Mouse (Mus musculus) limb, embryonic 14.5 days (tissue): Measurements from ENCODE around the gene Eya3. TPM values are rescaled to one million over a fixed set of nuclear protein-coding genes. Genes with fewer than 3 reads are reported as not detected.
"Not testable (repeated sequence)": the region's sequence is repeated elsewhere in the genome, so short reads cannot be mapped to it uniquely, and the experiment has no call there.

Source experiments
- ATAC-seq: fragments of 200-750 bp; cut with Nextera tagmentation; 2 replicates; pipeline ENCODE4 v1.8.0; 2017; ENCODE audit warnings: low read depth, moderate number of reproducible peaks, moderate TSS enrichment; ENCODE audit not compliant: low FRiP score
- DNase-seq: peaks from one replicate; pipeline ENCODE4 v3.0.0-alpha.2; 2015; ENCODE audit warnings: low spot score
- H3K27ac ChIP-seq: fragments of 300-500 bp; sonication (generic); replicated peaks from 2 replicates; pipeline ENCODE4 v1.5.1; 2014; ENCODE audit warnings: low read depth, mild to moderate bottlenecking, low read length, moderate library complexity, mixed read lengths
- H3K27me3 ChIP-seq: fragments of 300-500 bp; sonication (generic); 2 replicates; pipeline ENCODE4 v1.6.1; 2014; ENCODE audit warnings: low read length, mixed read lengths; ENCODE audit not compliant: control insufficient read depth, insufficient read depth
- H3K36me3 ChIP-seq: fragments of 300-500 bp; sonication (generic); 2 replicates; pipeline ENCODE4 v1.6.1; 2014; ENCODE audit warnings: mild to moderate bottlenecking, low read length, moderate library complexity, mixed read lengths; ENCODE audit not compliant: control insufficient read depth, insufficient read depth
- H3K4me1 ChIP-seq: fragments of 300-500 bp; sonication (generic); 2 replicates; pipeline ENCODE4 v1.6.1; 2014; ENCODE audit warnings: antibody characterized with exemption, low read length, mixed read lengths; ENCODE audit not compliant: control insufficient read depth, insufficient read depth
- H3K4me2 ChIP-seq: fragments of 300-500 bp; sonication (generic); replicated peaks from 2 replicates; pipeline ENCODE4 v1.6.1; 2014; ENCODE audit warnings: low read depth, mild to moderate bottlenecking, low read length, moderate library complexity; ENCODE audit not compliant: severe bottlenecking
- H3K4me3 ChIP-seq: fragments of 300-500 bp; sonication (generic); replicated peaks from 2 replicates; pipeline ENCODE4 v1.5.1; 2014; ENCODE audit warnings: low read length
- H3K9ac ChIP-seq: fragments of 300-500 bp; sonication (generic); 2 replicates; pipeline ENCODE4 v1.6.1; 2014; ENCODE audit warnings: mild to moderate bottlenecking, low read depth, low read length, moderate library complexity; ENCODE audit not compliant: severe bottlenecking
- H3K9me3 ChIP-seq: fragments of 300-500 bp; sonication (generic); 2 replicates; pipeline ENCODE4 v1.6.1; 2016; ENCODE audit warnings: low read length; ENCODE audit not compliant: control insufficient read depth
- POLR2A ChIP-seq: fragments of 200-500 bp; IDR thresholded peaks from 2 replicates; pipeline ENCODE4 v1.8.0; 2012; ENCODE audit warnings: inconsistent platforms, mild to moderate bottlenecking, moderate library complexity, borderline replicate concordance; ENCODE audit not compliant: insufficient read depth, insufficient read length; ENCODE audit errors: extremely low read depth
- WGBS: fragments of 180-500 bp; shearing (Covaris S2); extraction: QIAGEN DNeasy Blood & Tissue Kit; methylation state at CpG from one replicate; pipeline ENCODE4 v1.1.7; 2014; 5-methylcytosine and 5-hydroxymethylcytosine counted together
- polyA plus RNA-seq, 2 experiments: library from polyadenylated mRNA; depleted of rRNA in 1 of 2; stranded (reverse) in 1 of 2; unstranded in 1 of 2; fragments of >200 nt; fragmentation: Nextera tagmentation in 1 of 2; extraction: Ambion mirVana in 1 of 2; gene quantifications; 2 replicates each; pipeline versions ENCODE4 v1.2.1 to v1.2.3; 2012 to 2014

Gene Eya3
- polyA plus RNA-seq, 2 experiments = 24.3 to 42.0 TPM

GRCm38 (mm10) chr4:132735894-132736293, 97.1 kb downstream of the Eya3 start:
- Histone ChIP-seq H3K9ac (no peak overlapping the region), H3K9me3 (no peaks in the 10 kb centered on the region), H3K4me1 (peaks cover 6% of the 10 kb centered on the region; the same call in 1 of the 2 replicates), H3K4me2 (no peak overlapping the region), H3K27ac (no peak overlapping the region), H3K4me3 (no peak overlapping the region), H3K36me3 (no peaks in the 10 kb centered on the region), H3K27me3 (no peaks in the 10 kb centered on the region)
- WGBS = 58% methylated on average over 3 of the region's 3 CpGs
- no peak for ATAC-seq
- no peak for DNase-seq
- no peak for TF ChIP-seq POLR2A

GRCm38 (mm10) chr4:132737154-132737553, 98.4 kb downstream of the Eya3 start:
- H3K27me3 ChIP-seq, H3K36me3 ChIP-seq, H3K4me3 ChIP-seq, DNase-seq, H3K27ac ChIP-seq, H3K4me1 ChIP-seq, H3K9me3 ChIP-seq, ATAC-seq, H3K9ac ChIP-seq, H3K4me2 ChIP-seq: not testable (repeated sequence)
- WGBS = 94% methylated on average over 9 of the region's 9 CpGs

- ATAC-seq = no peak
- no peaks in the 10 kb centered on the region for H3K27me3 ChIP-seq
Observed at GRCm38 (mm10) chr4:132741491-132741890, 102.7 kb downstream of the Eya3 start.

GRCm38 (mm10) chr4:132743992-132744911, 105.5 kb downstream of the Eya3 start:
- Histone ChIP-seq H3K4me3 (no peak overlapping the region), H3K27ac (no peak overlapping the region), H3K27me3 (no peaks in the 10 kb centered on the region), H3K4me2 (no peak overlapping the region), H3K36me3 (no peaks in the 10 kb centered on the region), H3K9me3 (no peaks in the 10 kb centered on the region), H3K9ac (no peak overlapping the region), H3K4me1 (no peaks in the 10 kb centered on the region)
- TF ChIP-seq POLR2A = no peak
- DNase-seq = no peak
- no peak for ATAC-seq
- 78% methylated on average over 11 of the region's 11 CpGs for WGBS

More at GRCm38 (mm10) chr4:132741491-132741890, 102.7 kb downstream of the Eya3 start:
- Histone ChIP-seq H3K27ac (no peak overlapping the region), H3K4me3 (no peak overlapping the region), H3K4me2 (no peak overlapping the region), H3K9me3 (no peaks in the 10 kb centered on the region), H3K9ac (no peak overlapping the region), H3K36me3 (no peaks in the 10 kb centered on the region), H3K4me1 (no peaks in the 10 kb centered on the region)
- no peak for DNase-seq
- 89% methylated on average over 7 of the region's 7 CpGs for WGBS
- no peak for TF ChIP-seq POLR2A

GRCm38 (mm10) chr4:132746911-132747517, 108.2 kb downstream of the Eya3 start:
- H3K27ac ChIP-seq = no peak overlapping the region; the same call in 1 of the 2 replicates
- no peak overlapping the region for H3K4me2 ChIP-seq
- 85% methylated on average over 9 of the region's 9 CpGs for WGBS
- H3K9me3 ChIP-seq = no peaks in the 10 kb centered on the region
- H3K4me1 ChIP-seq = no peaks in the 10 kb centered on the region
- ATAC-seq (no peak), DNase-seq (no peak)
- H3K4me3 ChIP-seq = no peak overlapping the region
- no peaks in the 10 kb centered on the region for H3K27me3 ChIP-seq
- TF ChIP-seq POLR2A = no peak
- no peaks in the 10 kb centered on the region for H3K36me3 ChIP-seq
- no peak overlapping the region for H3K9ac ChIP-seq
